Mouse (Mus musculus) mesoderm, embryonic 11.5 days (tissue): ENCODE data around the gene Tmtc2.

Experiments used
- DNase-seq: peaks from one replicate; pipeline ENCODE4 v3.0.0-alpha.2; 2012; ENCODE audit warnings: low read depth, low spot score

The Tmtc2 gene

GRCm38 (mm10) chr10:105312986-105313385 is 261.3 kb downstream of the Tmtc2 start:
- no peak for DNase-seq

- DNase-seq: no peak
Measured at GRCm38 (mm10) chr10:105297560-105297959, 276.7 kb downstream of the Tmtc2 start.

- DNase-seq: no peak
Measured at GRCm38 (mm10) chr10:105292961-105293360, 281.3 kb downstream of the Tmtc2 start.

GRCm38 (mm10) chr10:105288472-105288871 is 285.8 kb downstream of the Tmtc2 start:
- no peak for DNase-seq

GRCm38 (mm10) chr10:105287575-105287974 is 286.7 kb downstream of the Tmtc2 start:
- no peak for DNase-seq

- DNase-seq: no peak
Measured at GRCm38 (mm10) chr10:105287064-105287463, 287.2 kb downstream of the Tmtc2 start.

GRCm38 (mm10) chr10:105286221-105286620 is 288.0 kb downstream of the Tmtc2 start:
- DNase-seq: no peak

GRCm38 (mm10) chr10:105284171-105284570 is 290.1 kb downstream of the Tmtc2 start:
- no peak for DNase-seq

GRCm38 (mm10) chr10:105280933-105281332 is 293.3 kb downstream of the Tmtc2 start:
- DNase-seq: no peak

- DNase-seq: no peak
Measured at GRCm38 (mm10) chr10:105260053-105260452, 314.2 kb downstream of the Tmtc2 start.

- DNase-seq: peak; percentile 87
Measured at GRCm38 (mm10) chr10:105238291-105238690, 336.0 kb downstream of the Tmtc2 start.

- DNase-seq: no peak
Measured at GRCm38 (mm10) chr10:105232864-105233263, 341.4 kb downstream of the Tmtc2 start.

GRCm38 (mm10) chr10:105230416-105230815 is 343.8 kb downstream of the Tmtc2 start:
- DNase-seq: no peak

GRCm38 (mm10) chr10:105228623-105229022 is 345.6 kb downstream of the Tmtc2 start:
- DNase-seq: no peak

- DNase-seq: peak; percentile 50
Measured at GRCm38 (mm10) chr10:105227631-105228030, 346.6 kb downstream of the Tmtc2 start.

GRCm38 (mm10) chr10:105225714-105226113 is 348.5 kb downstream of the Tmtc2 start:
- no peak for DNase-seq

GRCm38 (mm10) chr10:105222904-105223303 is 351.3 kb downstream of the Tmtc2 start:
- no peak for DNase-seq

GRCm38 (mm10) chr10:105201491-105201890 is 372.8 kb downstream of the Tmtc2 start:
- peak; percentile 37 for DNase-seq

GRCm38 (mm10) chr10:105200678-105201077 is 373.6 kb downstream of the Tmtc2 start:
- DNase-seq: no peak

GRCm38 (mm10) chr10:105200092-105200491 is 374.2 kb downstream of the Tmtc2 start:
- peak; percentile 53 for DNase-seq

- DNase-seq: no peak
Measured at GRCm38 (mm10) chr10:105199515-105199914, 374.7 kb downstream of the Tmtc2 start.

- DNase-seq: no peak
Measured at GRCm38 (mm10) chr10:105195377-105195776, 378.9 kb downstream of the Tmtc2 start.

- peak; percentile 23 for DNase-seq
Measured at GRCm38 (mm10) chr10:105193756-105194460, 380.3 kb downstream of the Tmtc2 start.

GRCm38 (mm10) chr10:105192071-105192470 is 382.2 kb downstream of the Tmtc2 start:
- no peak for DNase-seq
